ENCODE assay signal across 23 mouse cellular contexts in the genomic region with DNA sequence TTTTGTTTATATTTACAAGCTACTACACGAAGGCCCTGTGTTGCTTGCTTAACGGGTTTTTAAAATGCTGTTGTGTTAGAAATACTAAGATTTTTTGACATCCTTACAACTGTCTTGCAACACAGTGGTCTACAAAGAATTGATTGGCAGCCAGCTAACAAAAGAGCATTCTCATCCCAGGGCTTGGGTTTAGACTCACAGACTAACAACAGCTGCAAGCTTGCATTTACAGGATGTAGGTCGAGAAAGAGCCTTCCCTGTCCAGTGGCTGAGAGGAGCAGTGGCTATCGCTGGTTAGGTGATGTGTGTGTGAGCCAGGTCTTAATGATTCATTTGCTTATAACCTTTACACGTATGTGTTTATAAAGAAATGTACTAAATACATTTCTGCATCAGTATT.
DNase-seq lines count a peak whose midpoint lies in the region; ATAC-seq and TF ChIP-seq lines count a peak whose summit lies in the region.
"Had no signal": no experiment of that assay in that cellular context is flagged by ENCODE, and none has a peak within 500 bp of the region (broad histone marks: within the 10 kb centered on the region; RNA-seq: fewer than 3 reads in every experiment).

No protein-coding gene starts in this region.

- H3K36me3 ChIP-seq in hindbrain, embryonic 10.5 days = no peaks in the 10 kb centered on the region
- no peaks in the 10 kb centered on the region for H3K36me3 ChIP-seq in hindbrain, embryonic 11.5 days (ENCODE audit: control insufficient read depth, insufficient read depth, low read length)
- no peaks in the 10 kb centered on the region for H3K36me3 ChIP-seq in lung, postnatal 0 days (ENCODE audit: insufficient read depth, low read length)
- no peaks in the 10 kb centered on the region for H3K36me3 ChIP-seq in myocyte (ENCODE audit: control insufficient read depth, insufficient read depth)
- H3K36me3 ChIP-seq: embryonic facial prominence, embryonic 15.5 days; forebrain, embryonic 10.5 days; heart, embryonic 10.5 days had no signal

- H3K27me3 ChIP-seq in hindbrain, embryonic 10.5 days (ENCODE audit: insufficient read depth, poor library complexity, severe bottlenecking) = no peaks in the 10 kb centered on the region
- no peaks in the 10 kb centered on the region for H3K27me3 ChIP-seq in hindbrain, embryonic 11.5 days (ENCODE audit: control insufficient read depth, insufficient read depth, low read length)
- H3K27me3 ChIP-seq in lung, postnatal 0 days (replicated peaks; ENCODE audit: insufficient read depth, low read length) = no peaks in the 10 kb centered on the region
- H3K27me3 ChIP-seq in myocyte (ENCODE audit: control insufficient read depth, insufficient read depth, insufficient read length) = no peaks in the 10 kb centered on the region
- H3K27me3 ChIP-seq: CH12.LX; embryonic facial prominence, embryonic 15.5 days; Patski had no signal

- H3K27ac ChIP-seq in hindbrain, embryonic 10.5 days = 0 out of 2 replicates have a peak overlapping the region, but pooled peaks have one; percentile 9
- no peak overlapping the region for H3K27ac ChIP-seq in hindbrain, embryonic 11.5 days (ENCODE audit: low read depth, low read length)
- H3K27ac ChIP-seq in lung, postnatal 0 days (ENCODE audit: low read length) = no peak overlapping the region
- H3K27ac ChIP-seq: embryonic facial prominence, embryonic 15.5 days; forebrain, embryonic 10.5 days; gastrocnemius, adult 2 months; heart, embryonic 10.5 days; hindbrain, embryonic 14.5 days had no signal

- no peak overlapping the region for H3K4me3 ChIP-seq in hindbrain, embryonic 10.5 days
- no peak overlapping the region for H3K4me3 ChIP-seq in hindbrain, embryonic 11.5 days (ENCODE audit: low read depth, low read length)
- no peak overlapping the region for H3K4me3 ChIP-seq in lung, postnatal 0 days (ENCODE audit: low read depth, low read length)
- no peak overlapping the region for H3K4me3 ChIP-seq in myocyte
- H3K4me3 ChIP-seq: embryonic facial prominence, embryonic 15.5 days; erythroblast, embryonic 14.5 days; forebrain, embryonic 10.5 days; gastrocnemius, adult 2 months; heart, embryonic 10.5 days had no signal

- DNase-seq in hindbrain, embryonic 10.5 days (ENCODE audit: low spot score) = no peak
- DNase-seq in hindbrain, embryonic 11.5 days (ENCODE audit: low spot score) = no peak
- DNase-seq in lung, postnatal 0 days (ENCODE audit: low spot score) = peak; percentile 83
- DNase-seq in lung, postnatal 14 days = no peak
- peak; percentile 62 for DNase-seq in retina, postnatal 1 day
- DNase-seq: adrenal gland, postnatal 14 days; cerebellum, adult 11-12 months; cerebellum, adult 9-10 months; cerebellum, postnatal 25 days; gastrocnemius, adult 2 months; gastrocnemius, postnatal 25 days; heart, postnatal 10 days; heart, postnatal 4 days had no signal

- no peaks in the 10 kb centered on the region for H3K79me2 ChIP-seq in myocyte (ENCODE audit: control insufficient read depth, insufficient read depth)

- peaks cover 10% of the 10 kb centered on the region; the same call in 1 of the 2 replicates for H3K4me1 ChIP-seq in hindbrain, embryonic 10.5 days (replicated peaks)
- H3K4me1 ChIP-seq in hindbrain, embryonic 11.5 days (replicated peaks; ENCODE audit: control insufficient read depth, insufficient read depth, low read length) = no peaks in the 10 kb centered on the region
- no peaks in the 10 kb centered on the region; the same call in 1 of the 2 replicates for H3K4me1 ChIP-seq in lung, postnatal 0 days (ENCODE audit: insufficient read depth, low read depth, low read length)
- H3K4me1 ChIP-seq: embryonic facial prominence, embryonic 15.5 days; forebrain, embryonic 10.5 days had no signal

- no peak for TF ChIP-seq EP300 in lung, postnatal 0 days (IDR thresholded peaks at IDR 0.05)

- 58% methylated on average over 5 of the region's 5 CpGs for WGBS in hindbrain, embryonic 10.5 days
- 75% methylated on average over 5 of the region's 5 CpGs for WGBS in hindbrain, embryonic 11.5 days
- 41% methylated on average over 5 of the region's 5 CpGs for WGBS in lung, postnatal 0 days

- no peak overlapping the region for H3K4me2 ChIP-seq in hindbrain, embryonic 11.5 days (replicated peaks; ENCODE audit: low read depth, low read length)
- H3K4me2 ChIP-seq in lung, postnatal 0 days (replicated peaks; ENCODE audit: low read depth, low read length) = no peak overlapping the region
- H3K4me2 ChIP-seq in myocyte (ENCODE audit: low read depth) = no peak overlapping the region
- H3K4me2 ChIP-seq: embryonic facial prominence, embryonic 15.5 days; hindbrain, embryonic 14.5 days had no signal

- TF ChIP-seq POLR2A in myocyte (IDR thresholded peaks at IDR 0.05; ENCODE audit: insufficient read length, low read depth) = no peak

- no peak for ATAC-seq in hindbrain, embryonic 11.5 days (ENCODE audit: low FRiP score)
- peak; percentile 66 for ATAC-seq in lung, postnatal 0 days
- ATAC-seq: activated CD4-positive, CD25-positive, alpha-beta regulatory T cell, adult 4 months; forebrain, embryonic 14.5 days; Patski had no signal

- no peak overlapping the region for H3K9ac ChIP-seq in hindbrain, embryonic 11.5 days (ENCODE audit: low read depth, low read length)
- H3K9ac ChIP-seq in lung, postnatal 0 days (replicated peaks; ENCODE audit: low read depth) = no peak overlapping the region
- H3K9ac ChIP-seq: embryonic facial prominence, embryonic 15.5 days; hindbrain, embryonic 14.5 days had no signal

- no peak for TF ChIP-seq CTCF in lung, postnatal 0 days (IDR thresholded peaks at IDR 0.05)

- H3ac ChIP-seq in myocyte (ENCODE audit: control insufficient read depth, insufficient read length) = no peak overlapping the region

- H3K9me3 ChIP-seq in hindbrain, embryonic 10.5 days = no peaks in the 10 kb centered on the region
- H3K9me3 ChIP-seq in hindbrain, embryonic 11.5 days (ENCODE audit: control insufficient read depth, low read length) = no peaks in the 10 kb centered on the region
- H3K9me3 ChIP-seq in lung, postnatal 0 days (ENCODE audit: low read length) = no peaks in the 10 kb centered on the region
- H3K9me3 ChIP-seq: embryonic facial prominence, embryonic 15.5 days; forebrain, embryonic 10.5 days; heart, embryonic 10.5 days had no signal

TF ChIP-seq in myocyte, 11 proteins besides CTCF, POLR2A, EP300 and RAD21:
- no peak for TF ChIP-seq CEBPB (IDR thresholded peaks at IDR 0.05; ENCODE audit: insufficient read depth, poor library complexity, severe bottlenecking)
- TF ChIP-seq TCF12 (IDR thresholded peaks at IDR 0.05; ENCODE audit: insufficient read depth, poor library complexity, severe bottlenecking) = no peak
- TF ChIP-seq USF1 (IDR thresholded peaks at IDR 0.05; ENCODE audit: low read depth) = no peak
- peak in 1 of 3 experiments; percentile 41 for TF ChIP-seq MYOG (IDR thresholded peaks at IDR 0.05; ENCODE audit: control insufficient read depth in 1 of 3, insufficient read depth in 1 of 3, insufficient read length in 2 of 3, low read depth in 2 of 3)
- TF ChIP-seq POLR2AphosphoS2 (IDR thresholded peaks at IDR 0.05; ENCODE audit: insufficient read length, low read depth) = no peak
- TF ChIP-seq TCF3 (IDR thresholded peaks at IDR 0.05; ENCODE audit: insufficient read length, low read depth) = no peak
- TF ChIP-seq E2F4 (IDR thresholded peaks at IDR 0.05; ENCODE audit: insufficient read depth) = no peak
- TF ChIP-seq SRF (IDR thresholded peaks at IDR 0.05; ENCODE audit: control insufficient read depth, insufficient read length, low read depth) = no peak
- TF ChIP-seq MYOD1 (IDR thresholded peaks at IDR 0.05; ENCODE audit: control insufficient read depth in 1 of 3, insufficient read length in 2 of 3, low read depth in 2 of 3) = peak in 2 of 3 experiments; percentile 50 to 53
- no peak for TF ChIP-seq REST (IDR thresholded peaks at IDR 0.05; ENCODE audit: insufficient read depth, insufficient read length)
- TF ChIP-seq MAX (IDR thresholded peaks at IDR 0.05; ENCODE audit: low read depth) = no peak

Comparison
In these comparisons a context has a peak if more than half of its experiments do, and no peak if none do; other contexts are left out.
1. DNase-seq: peak in lung, postnatal 0 days (single experiment) and retina, postnatal 1 day (single experiment); none in hindbrain, embryonic 10.5 days (single experiment), hindbrain, embryonic 11.5 days (single experiment) and lung, postnatal 14 days (single experiment).